Mouse (Mus musculus) heart, postnatal 14 days (tissue): Measurements from ENCODE around the gene Rabif. TPM values are rescaled to one million over a fixed set of nuclear protein-coding genes. Genes with fewer than 3 reads are reported as not detected.
"Not testable (repeated sequence)": the region's sequence is repeated elsewhere in the genome, so short reads cannot be mapped to it uniquely, and the experiment has no call there.

Source experiments
- DNase-seq, 2 experiments: peaks; one replicate each; pipeline ENCODE4 v3.0.0; 2021 to 2022
- intact Hi-C: fragments of 180-260 bp; cut with DNase I; formaldehyde crosslinking; loops from one replicate; pipeline ENCODE4 v1.15.1; 2025
- total RNA-seq, 2 experiments: library from RNA; stranded (reverse); gene quantifications; 2 replicates each; pipeline ENCODE4 v1.2.3; 2021

The Rabif gene
- total RNA-seq, 2 experiments from 2014 or later = 10.4 to 10.6 TPM

- intact Hi-C loops = no loop called here
- no peak for DNase-seq
These were observed 15.6 kb downstream of the Rabif start for GRCm38 (mm10) chr1:134510018-134510417.

- no peak for DNase-seq
- intact Hi-C loops = no loop called here
These were observed 17.7 kb downstream of the Rabif start for GRCm38 (mm10) chr1:134512183-134512582.

GRCm38 (mm10) chr1:134512584-134512983 is 18.1 kb downstream of the Rabif start:
- intact Hi-C loops = no loop called here
- DNase-seq = no peak

- intact Hi-C loops = no loop called here
- DNase-seq = peak; percentile 25 to 38
These were observed 18.9 kb downstream of the Rabif start for GRCm38 (mm10) chr1:134513312-134513860.

- DNase-seq = no peak
- intact Hi-C loops = no loop called here
These were observed 19.6 kb downstream of the Rabif start for GRCm38 (mm10) chr1:134513876-134514590.

GRCm38 (mm10) chr1:134515891-134516290 is 21.4 kb downstream of the Rabif start:
- intact Hi-C loops = no loop called here
- no peak for DNase-seq

- DNase-seq = no peak
- intact Hi-C loops = no loop called here
These were observed 22.2 kb downstream of the Rabif start for GRCm38 (mm10) chr1:134516491-134517198.

GRCm38 (mm10) chr1:134517841-134518240 is 23.4 kb downstream of the Rabif start:
- intact Hi-C loops = loop anchor here (2.0 kb wide), 1 partner anchor 89 kb away; no protein-coding TSS in a partner anchor
- not testable (repeated sequence) for DNase-seq

- intact Hi-C loops = loop anchor here (2.0 kb wide), 1 partner anchor 88 kb away; no protein-coding TSS in a partner anchor
- DNase-seq = peak; percentile 84 to 91
These were observed 24.2 kb downstream of the Rabif start for GRCm38 (mm10) chr1:134518677-134519076.

- intact Hi-C loops = loop anchor here (2.0 kb wide), 1 partner anchor 88 kb away; no protein-coding TSS in a partner anchor
These were observed 24.8 kb downstream of the Rabif start for GRCm38 (mm10) chr1:134519201-134519600.

GRCm38 (mm10) chr1:134520001-134520721 is 25.7 kb downstream of the Rabif start:
- intact Hi-C loops = no loop called here
- no peak for DNase-seq

More at GRCm38 (mm10) chr1:134519201-134519600, 24.8 kb downstream of the Rabif start:
- not testable (repeated sequence) for DNase-seq

- no peak for DNase-seq
- intact Hi-C loops = no loop called here
These were observed 26.7 kb downstream of the Rabif start for GRCm38 (mm10) chr1:134521163-134521562.

GRCm38 (mm10) chr1:134522325-134522724 is 27.9 kb downstream of the Rabif start:
- no peak for DNase-seq
- intact Hi-C loops = no loop called here

- no peak for DNase-seq
- intact Hi-C loops = no loop called here
These were observed 30.0 kb downstream of the Rabif start for GRCm38 (mm10) chr1:134524424-134524823.

GRCm38 (mm10) chr1:134525015-134525414 is 30.6 kb downstream of the Rabif start:
- no peak for DNase-seq
- intact Hi-C loops = no loop called here

GRCm38 (mm10) chr1:134526752-134527151 is 32.3 kb downstream of the Rabif start:
- no peak for DNase-seq
- intact Hi-C loops = no loop called here

- intact Hi-C loops = no loop called here
- no peak for DNase-seq
These were observed 36.2 kb downstream of the Rabif start for GRCm38 (mm10) chr1:134530618-134531017.

GRCm38 (mm10) chr1:134533710-134534109 is 39.3 kb downstream of the Rabif start:
- intact Hi-C loops = not testable (repeated sequence)

GRCm38 (mm10) chr1:134535054-134535453 is 40.6 kb downstream of the Rabif start:
- no peak for DNase-seq
- intact Hi-C loops = no loop called here

More at GRCm38 (mm10) chr1:134533710-134534109, 39.3 kb downstream of the Rabif start:
- DNase-seq = not testable (repeated sequence)

- intact Hi-C loops = no loop called here
- DNase-seq = no peak
These were observed 41.1 kb downstream of the Rabif start for GRCm38 (mm10) chr1:134535513-134535912.

GRCm38 (mm10) chr1:134540610-134541009 is 46.2 kb downstream of the Rabif start:
- intact Hi-C loops = no loop called here
- DNase-seq = no peak
